Mouse (Mus musculus) G1E (cell line): ENCODE measurements at regions not wholly inside any gene's neighbourhood (a gene's known extent, or its start where the extent isn't known, plus 50 kb on each side); places are given as distances from the start of the nearest gene placed in this dataset.

Experiments
- ATAC-seq: 2 replicates; pipeline ENCODE4 v1.8.0; 2016; ENCODE audit warnings: mild to moderate bottlenecking; ENCODE audit not compliant: insufficient number of reproducible peaks, poor library complexity, low FRiP score, severe bottlenecking; ENCODE audit errors: extremely low read depth
- DNase-seq: peaks from one replicate; pipeline ENCODE4 v3.0.0; 2012; ENCODE audit warnings: low spot score
- H3K27me3 ChIP-seq: 2 replicates; pipeline ENCODE4 v1.6.1; 2012; ENCODE audit warnings: mild to moderate bottlenecking, low read length, inconsistent platforms; ENCODE audit not compliant: insufficient read depth
- H3K36me3 ChIP-seq: replicated peaks from 2 replicates; pipeline ENCODE3; 2012; ENCODE audit warnings: mild to moderate bottlenecking, inconsistent platforms
- H3K4me1 ChIP-seq: 2 replicates; pipeline ENCODE4 v1.6.1; 2012; ENCODE audit warnings: low read depth, low read length, inconsistent platforms, mixed read lengths; ENCODE audit not compliant: insufficient read depth
- H3K4me3 ChIP-seq: 2 replicates; pipeline ENCODE4 v1.5.1; 2012; ENCODE audit warnings: low read depth, mild to moderate bottlenecking, inconsistent platforms, low read length, moderate library complexity, mixed read lengths
- H3K9me3 ChIP-seq: replicated peaks from 2 replicates; pipeline ENCODE4 v1.6.1; 2012; ENCODE audit warnings: inconsistent platforms
- CTCF ChIP-seq: IDR thresholded peaks from 2 replicates; pipeline ENCODE4 v1.5.1; 2012; ENCODE audit warnings: low read depth, low read length, inconsistent platforms, mixed read lengths
- GATA1 ChIP-seq: IDR thresholded peaks from 2 replicates; pipeline ENCODE4 v1.6.1; 2012; ENCODE audit warnings: borderline replicate concordance, low read length, inconsistent platforms, mixed read lengths
- GATA2 ChIP-seq: IDR thresholded peaks from 2 replicates; pipeline ENCODE4 v1.6.1; 2012; ENCODE audit warnings: low read depth, low read length, inconsistent platforms, borderline replicate concordance
- POLR2AphosphoS5 ChIP-seq: IDR thresholded peaks from 2 replicates; pipeline ENCODE4 v1.6.1; 2012; ENCODE audit warnings: low read depth, low read length, inconsistent platforms; ENCODE audit not compliant: insufficient replicate concordance
- TAL1 ChIP-seq: conservative IDR thresholded peaks from 2 replicates; pipeline ENCODE4 v1.6.1; 2012; ENCODE audit warnings: low read depth, low read length, inconsistent platforms, mixed read lengths

- DNase-seq (no peak), ATAC-seq (no peak)
- H3K4me1 ChIP-seq = no peaks in the 10 kb centered on the region
- TF ChIP-seq CTCF = no peak
- no peak for TF ChIP-seq POLR2AphosphoS5
- no peak for TF ChIP-seq TAL1
- no peak for TF ChIP-seq GATA1
- no peak for TF ChIP-seq GATA2
- H3K27me3 ChIP-seq = no peaks in the 10 kb centered on the region
- H3K4me3 ChIP-seq = no peak overlapping the region
- H3K36me3 ChIP-seq = no peaks in the 10 kb centered on the region
- peaks cover 7% of the 10 kb centered on the region; the same call in 1 of the 2 replicates for H3K9me3 ChIP-seq
Measured at GRCm38 (mm10) chr12:97758624-97759023, 500.6 kb downstream of the Galc start.

DNA sequence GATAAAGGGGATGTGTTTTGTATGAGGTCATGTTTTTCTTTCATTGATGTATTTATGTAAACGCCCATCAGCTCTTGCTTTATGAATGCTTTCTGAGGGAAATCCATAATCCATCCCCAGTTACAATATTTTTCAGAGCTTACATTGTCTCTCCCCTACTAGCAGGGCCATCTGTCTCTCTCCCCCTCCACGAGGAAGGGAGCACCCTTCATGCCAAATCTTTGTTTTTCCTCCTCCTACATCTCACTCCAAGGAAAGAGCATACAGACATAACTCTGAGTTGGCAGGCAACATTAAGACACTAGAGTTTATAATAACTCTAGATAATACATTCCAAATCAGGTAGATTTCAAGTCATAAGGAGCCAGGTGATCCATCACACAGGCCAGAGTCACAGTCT is 509.1 kb downstream of the Galc start:
- Histone ChIP-seq H3K27me3 (no peaks in the 10 kb centered on the region), H3K4me3 (no peak overlapping the region), H3K4me1 (no peaks in the 10 kb centered on the region), H3K9me3 (no peaks in the 10 kb centered on the region; the same call in 1 of the 2 replicates), H3K36me3 (no peaks in the 10 kb centered on the region)
- DNase-seq (no peak), ATAC-seq (no peak)
- TF ChIP-seq TAL1 (no peak), GATA1 (no peak), POLR2AphosphoS5 (no peak), GATA2 (no peak), CTCF (no peak)

GRCm38 (mm10) chr12:97740927-97741326 is 518.3 kb downstream of the Galc start:
- TF ChIP-seq TAL1 (no peak), POLR2AphosphoS5 (no peak), GATA1 (no peak), CTCF (no peak), GATA2 (no peak)
- Histone ChIP-seq H3K36me3 (no peaks in the 10 kb centered on the region), H3K27me3 (no peaks in the 10 kb centered on the region), H3K4me3 (no peak overlapping the region), H3K4me1 (no peaks in the 10 kb centered on the region), H3K9me3 (peaks cover 13% of the 10 kb centered on the region)
- DNase-seq = no peak
- no peak for ATAC-seq

DNA sequence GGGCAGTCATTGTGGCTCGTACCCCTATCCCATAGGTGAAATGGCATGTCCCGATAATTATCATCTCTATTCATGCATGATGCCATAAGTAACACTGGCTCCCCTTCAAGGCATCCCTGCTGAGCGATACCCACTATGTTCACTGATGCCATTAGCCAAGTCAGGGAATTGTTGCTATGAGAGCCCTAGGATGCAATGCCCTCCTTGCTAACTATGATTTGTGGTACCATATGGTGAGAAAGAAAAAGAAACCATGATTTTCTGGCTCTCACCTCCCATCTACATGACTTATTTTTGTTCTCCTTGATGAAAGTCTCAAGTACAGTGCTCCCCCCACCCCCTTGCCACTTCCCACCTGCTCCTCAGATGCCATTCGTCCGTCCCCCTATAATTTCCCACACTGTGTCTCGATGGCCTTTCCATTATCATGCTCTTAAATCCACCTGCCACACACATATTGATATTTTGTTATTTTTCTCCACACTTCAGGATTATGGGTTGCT is 527.1 kb downstream of the Galc start:
- TF ChIP-seq POLR2AphosphoS5 (no peak), CTCF (no peak)
- DNase-seq = no peak
- no peaks in the 10 kb centered on the region for H3K36me3 ChIP-seq
- H3K27me3 ChIP-seq = no peaks in the 10 kb centered on the region
- H3K4me1 ChIP-seq = no peaks in the 10 kb centered on the region
- H3K4me3 ChIP-seq = no peak overlapping the region
- no peak for ATAC-seq
- H3K9me3 ChIP-seq = peaks cover 40% of the 10 kb centered on the region

DNA sequence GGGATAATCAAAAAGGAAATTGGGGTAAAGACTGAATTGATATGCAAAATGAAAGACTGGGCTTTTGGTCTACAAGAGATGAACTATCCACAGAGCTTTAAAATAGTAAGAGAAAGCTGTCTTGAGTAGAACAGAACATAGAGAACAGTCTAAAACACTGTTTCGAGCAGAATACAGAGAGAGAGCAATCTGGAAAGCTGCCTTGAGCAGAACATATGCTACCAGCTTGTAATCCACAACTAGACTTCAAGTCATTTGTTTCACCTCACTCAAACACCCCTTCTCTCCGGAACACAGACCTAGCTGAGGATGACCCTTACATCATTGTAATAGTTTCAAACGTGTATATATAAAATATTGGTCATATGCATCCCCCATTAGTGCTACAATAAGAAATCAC is 538.7 kb downstream of the Galc start:
- Histone ChIP-seq H3K4me3 (no peak overlapping the region), H3K9me3 (peaks cover 6% of the 10 kb centered on the region), H3K36me3 (no peaks in the 10 kb centered on the region), H3K27me3 (no peaks in the 10 kb centered on the region), H3K4me1 (no peaks in the 10 kb centered on the region)
- no peak for ATAC-seq
- DNase-seq = no peak
- TF ChIP-seq TAL1 (no peak), GATA1 (no peak), POLR2AphosphoS5 (no peak), CTCF (no peak), GATA2 (no peak)

DNA sequence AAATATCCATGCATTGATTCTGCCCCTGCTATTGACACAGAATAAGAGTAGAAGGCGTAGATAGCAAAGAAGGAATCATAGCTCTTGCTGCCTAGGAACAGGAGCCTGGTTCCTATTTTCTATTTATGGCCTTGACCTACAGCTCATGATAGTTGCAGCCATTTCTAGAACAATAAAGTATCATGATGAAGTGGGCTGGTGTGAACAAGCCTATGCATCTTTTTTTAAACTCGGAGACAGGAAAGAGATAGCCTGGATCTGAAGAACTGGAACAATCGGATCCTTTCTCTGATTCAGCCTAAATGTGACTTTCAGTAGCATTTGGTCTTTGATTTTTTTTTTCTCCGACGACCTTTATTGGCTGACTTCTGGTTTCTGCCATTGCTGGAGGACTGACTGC is 541.4 kb downstream of the Galc start:
- H3K4me3 ChIP-seq = no peak overlapping the region
- no peaks in the 10 kb centered on the region for H3K36me3 ChIP-seq
- no peaks in the 10 kb centered on the region for H3K4me1 ChIP-seq
- DNase-seq (no peak), ATAC-seq (no peak)
- H3K27me3 ChIP-seq = no peaks in the 10 kb centered on the region
- H3K9me3 ChIP-seq = peaks cover 5% of the 10 kb centered on the region; the same call in 1 of the 2 replicates
- no peak for TF ChIP-seq GATA1
